Mouse (Mus musculus) frontal cortex, postnatal 25 days (tissue): ENCODE measurements at regions not wholly inside any gene's neighbourhood (a gene's known extent, or its start where the extent isn't known, plus 50 kb on each side); places are given as distances from the start of the nearest gene placed in this dataset.
A peak's percentile ranks its signal among the peaks of the same experiment; 100 is the strongest.

Experiments used
- DNase-seq, 2 experiments: peaks; one replicate each; pipeline ENCODE4 v3.0.0; 2022; ENCODE audit warnings: low spot score in 2 of 2

- no peak for DNase-seq
Measured at GRCm38 (mm10) chr10:100685748-100686147, 95.5 kb downstream of the 1700017N19Rik start.

GRCm38 (mm10) chr10:100695944-100696343 lies 105.7 kb downstream of the 1700017N19Rik start:
- DNase-seq: no peak

GRCm38 (mm10) chr10:100699206-100699605 lies 108.9 kb downstream of the 1700017N19Rik start:
- DNase-seq: no peak

- DNase-seq: no peak
Measured at GRCm38 (mm10) chr10:100700281-100701205, 110.3 kb downstream of the 1700017N19Rik start.

- DNase-seq: no peak
Measured at GRCm38 (mm10) chr10:100701938-100702337, 111.7 kb downstream of the 1700017N19Rik start.

- DNase-seq: no peak
Measured at GRCm38 (mm10) chr10:100716084-100716667, 125.9 kb downstream of the 1700017N19Rik start.

- DNase-seq: no peak
Measured at GRCm38 (mm10) chr10:100718574-100718973, 128.3 kb downstream of the 1700017N19Rik start.

GRCm38 (mm10) chr10:100741269-100741668 lies 151.0 kb downstream of the 1700017N19Rik start:
- DNase-seq: no peak

- peak; percentile 55 to 72 for DNase-seq
Measured at GRCm38 (mm10) chr10:100742065-100742464, 151.8 kb downstream of the 1700017N19Rik start.

GRCm38 (mm10) chr10:100746151-100746550 lies 155.9 kb downstream of the 1700017N19Rik start:
- DNase-seq: no peak

GRCm38 (mm10) chr10:100754957-100755356 lies 164.7 kb downstream of the 1700017N19Rik start:
- no peak for DNase-seq

- DNase-seq: no peak
Measured at GRCm38 (mm10) chr10:100774252-100774651, 184.0 kb downstream of the 1700017N19Rik start.

- no peak for DNase-seq
Measured at GRCm38 (mm10) chr10:100792166-100792565, 201.9 kb downstream of the 1700017N19Rik start.

- DNase-seq: no peak
Measured at GRCm38 (mm10) chr10:100792569-100792968, 202.3 kb downstream of the 1700017N19Rik start.

GRCm38 (mm10) chr10:100795215-100795972 lies 205.1 kb downstream of the 1700017N19Rik start:
- no peak for DNase-seq

- no peak for DNase-seq
Measured at GRCm38 (mm10) chr10:100811639-100812038, 221.4 kb downstream of the 1700017N19Rik start.

GRCm38 (mm10) chr10:100834794-100835193 lies 244.5 kb downstream of the 1700017N19Rik start:
- DNase-seq: no peak

GRCm38 (mm10) chr10:100853213-100853612 lies 262.9 kb downstream of the 1700017N19Rik start:
- no peak for DNase-seq

GRCm38 (mm10) chr10:100856509-100856908 lies 266.2 kb downstream of the 1700017N19Rik start:
- DNase-seq: no peak

GRCm38 (mm10) chr10:100865501-100866181 lies 275.4 kb downstream of the 1700017N19Rik start:
- DNase-seq: no peak

GRCm38 (mm10) chr10:100868360-100868916 lies 278.2 kb downstream of the 1700017N19Rik start:
- DNase-seq: no peak
